Mouse (Mus musculus): Measurements from ENCODE around the gene Ift88.

DNA sequence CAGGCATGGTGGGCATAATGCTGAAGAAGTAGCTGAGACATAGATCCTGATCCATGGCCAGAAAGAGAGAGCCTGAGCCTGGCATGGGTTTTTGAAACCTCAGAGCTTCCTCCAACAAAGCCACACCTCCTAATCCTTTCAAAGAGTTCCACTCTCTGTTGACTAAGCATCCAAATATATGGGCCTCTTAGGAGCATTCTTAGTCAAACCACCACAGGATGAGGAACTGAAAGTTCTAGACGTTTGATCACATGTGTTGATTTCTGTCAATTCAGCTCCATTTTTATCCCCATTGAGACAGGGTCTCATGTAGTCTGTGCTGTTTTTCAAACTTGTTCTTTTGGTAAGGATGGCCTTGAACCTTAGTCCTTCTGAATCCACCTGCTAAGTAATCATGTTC is 28.7 kb downstream of the Ift88 start:
- TF ChIP-seq CTCF (IDR thresholded peaks at IDR 0.05) (no peak), EP300 (IDR thresholded peaks at IDR 0.05) (no peak)

Measured in lung, postnatal 0 days (tissue).